Mouse (Mus musculus) C2C12 (cell line): ENCODE measurements around the gene Sugp2. TPM values are rescaled to one million over a fixed set of nuclear protein-coding genes. Genes with fewer than 3 reads are reported as not detected.

ENCODE experiments used
- H3K27me3 ChIP-seq: one replicate; pipeline ENCODE4 v1.6.1; 2011; ENCODE audit not compliant: control insufficient read depth, insufficient read depth, insufficient read length
- H3K36me3 ChIP-seq: one replicate; pipeline ENCODE4 v1.6.1; 2011; ENCODE audit not compliant: control insufficient read depth, insufficient read depth
- H3K4me3 ChIP-seq: one replicate; pipeline ENCODE4 v1.5.1; 2011; ENCODE audit warnings: mild to moderate bottlenecking, control low read depth; ENCODE audit not compliant: poor library complexity, insufficient read depth, severe bottlenecking
- H3K79me2 ChIP-seq: one replicate; pipeline ENCODE4 v1.6.1; 2011; ENCODE audit not compliant: control insufficient read depth, insufficient read depth
- H3K79me3 ChIP-seq: one replicate; pipeline ENCODE4 v1.6.1; 2011; ENCODE audit warnings: low read depth, control low read depth
- H3ac ChIP-seq: one replicate; pipeline ENCODE3; 2011; ENCODE audit warnings: low read depth; ENCODE audit not compliant: control insufficient read depth, insufficient read length
- CEBPB ChIP-seq: IDR thresholded peaks from one replicate; pipeline ENCODE4 v1.6.1; 2011; ENCODE audit warnings: low read depth, mild to moderate bottlenecking, control low read depth, moderate library complexity
- CTCF ChIP-seq: IDR thresholded peaks from one replicate; pipeline ENCODE4 v1.5.1; 2011; ENCODE audit not compliant: control insufficient read depth, insufficient read depth, insufficient read length
- FOSL1 ChIP-seq: IDR thresholded peaks from one replicate; pipeline ENCODE4 v1.8.0; 2011; ENCODE audit warnings: mild to moderate bottlenecking, low read length; ENCODE audit not compliant: poor library complexity, insufficient read depth, severe bottlenecking
- MAX ChIP-seq: IDR thresholded peaks from one replicate; pipeline ENCODE4 v1.6.1; 2011; ENCODE audit warnings: mild to moderate bottlenecking, control low read depth
- MYOD1 ChIP-seq: IDR thresholded peaks from one replicate; pipeline ENCODE4 v1.6.1; 2011; ENCODE audit warnings: low read depth; ENCODE audit not compliant: control insufficient read depth, insufficient read length
- MYOG ChIP-seq: IDR thresholded peaks from one replicate; pipeline ENCODE4 v1.6.1; 2011; ENCODE audit not compliant: control insufficient read depth, insufficient read length; ENCODE audit errors: extremely low read depth
- USF1 ChIP-seq: IDR thresholded peaks from one replicate; pipeline ENCODE4 v1.6.1; 2011; ENCODE audit warnings: low read depth, mild to moderate bottlenecking, control low read depth, moderate library complexity
- polyA plus RNA-seq: library from polyadenylated mRNA; unstranded; fragments of >200 nt; fragmentation: generic; extraction: Trizol; gene quantifications from one replicate; pipeline ENCODE4 v1.2.1, GENCODE M21; 2012; ENCODE audit warnings: missing spikeins

Gene Sugp2
- polyA plus RNA-seq, 1 experiment: 7.8 TPM

DNA sequence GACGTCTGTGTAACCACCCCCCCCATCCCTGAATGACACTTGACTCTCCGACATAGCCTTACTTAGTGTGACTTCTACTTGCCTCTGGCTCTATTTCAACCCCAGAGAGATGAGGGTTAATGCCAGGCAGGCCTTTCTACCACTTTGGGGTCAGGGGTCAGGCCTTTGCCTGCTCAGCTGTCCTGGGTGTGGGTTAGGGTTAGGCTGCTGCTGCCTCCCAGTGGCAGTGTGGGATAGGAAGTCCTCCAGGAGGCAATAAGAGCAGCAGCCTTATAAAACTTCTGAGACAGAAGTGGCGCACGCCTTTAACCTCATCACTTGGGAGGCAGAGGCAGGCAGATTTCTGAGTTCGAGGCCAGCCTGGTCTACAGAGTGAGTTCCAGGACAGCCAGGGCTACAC lies 6.6 kb downstream of the Sugp2 start:
- H3K27me3 ChIP-seq: no peaks in the 10 kb centered on the region
- no peak overlapping the region for H3ac ChIP-seq
- TF ChIP-seq CEBPB: no peak
- no peak for TF ChIP-seq MAX
- TF ChIP-seq USF1: no peak
- TF ChIP-seq MYOG: no peak
- TF ChIP-seq FOSL1: no peak
- TF ChIP-seq MYOD1: no peak
- TF ChIP-seq CTCF: no peak
- H3K79me2 ChIP-seq: peaks cover 5% of the 10 kb centered on the region
- H3K36me3 ChIP-seq: peaks cover 29% of the 10 kb centered on the region
- H3K79me3 ChIP-seq: peaks cover 1% of the 10 kb centered on the region
- H3K4me3 ChIP-seq: no peak overlapping the region

GRCm38 (mm10) chr8:70246622-70247021 lies 12.6 kb downstream of the Sugp2 start:
- no peak overlapping the region for H3K4me3 ChIP-seq
- H3K79me2 ChIP-seq: no peaks in the 10 kb centered on the region
- no peak for TF ChIP-seq MAX
- TF ChIP-seq CTCF: no peak
- TF ChIP-seq MYOD1: no peak
- no peak for TF ChIP-seq USF1
- no peak for TF ChIP-seq CEBPB
- TF ChIP-seq FOSL1: no peak
- TF ChIP-seq MYOG: no peak
- H3ac ChIP-seq: no peak overlapping the region
- peaks cover 22% of the 10 kb centered on the region for H3K36me3 ChIP-seq
- no peaks in the 10 kb centered on the region for H3K27me3 ChIP-seq
- peaks cover 1% of the 10 kb centered on the region for H3K79me3 ChIP-seq

DNA sequence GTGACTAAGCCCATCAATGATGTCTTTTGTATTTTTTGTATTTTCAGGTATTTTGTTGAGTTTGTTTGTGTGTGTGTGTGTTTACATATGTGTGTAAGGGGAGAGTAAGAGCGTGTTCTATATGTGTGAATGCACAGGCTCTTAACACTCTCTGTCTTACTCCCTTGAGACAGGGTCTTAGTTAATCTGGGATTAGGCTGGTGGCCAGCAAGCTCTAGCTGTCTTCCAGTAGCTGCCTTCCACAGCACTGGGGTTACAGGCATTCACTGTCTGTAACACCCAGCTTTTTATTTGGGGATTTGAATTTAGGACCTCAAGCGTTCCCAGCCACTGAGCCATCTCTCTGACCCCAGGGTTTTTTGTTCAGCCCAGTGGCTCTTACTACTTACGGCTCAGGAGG lies 13.8 kb downstream of the Sugp2 start:
- Histone ChIP-seq H3K4me3 (no peak overlapping the region), H3K36me3 (peaks cover 20% of the 10 kb centered on the region), H3K79me2 (no peaks in the 10 kb centered on the region), H3K27me3 (no peaks in the 10 kb centered on the region), H3K79me3 (peaks cover 1% of the 10 kb centered on the region), H3ac (no peak overlapping the region)
- TF ChIP-seq CEBPB (no peak), MAX (no peak), FOSL1 (no peak), USF1 (no peak), CTCF (no peak), MYOD1 (no peak), MYOG (no peak)

GRCm38 (mm10) chr8:70254628-70255027 lies 20.6 kb downstream of the Sugp2 start:
- no peaks in the 10 kb centered on the region for H3K79me2 ChIP-seq

GRCm38 (mm10) chr8:70257456-70257855 lies 23.4 kb downstream of the Sugp2 start:
- no peak overlapping the region for H3ac ChIP-seq
- TF ChIP-seq CEBPB (no peak), MAX (no peak), MYOG (no peak), USF1 (no peak), CTCF (no peak)
- H3K79me2 ChIP-seq: no peaks in the 10 kb centered on the region
- H3K27me3 ChIP-seq: no peaks in the 10 kb centered on the region
- peaks cover 19% of the 10 kb centered on the region for H3K36me3 ChIP-seq
- no peaks in the 10 kb centered on the region for H3K79me3 ChIP-seq
- no peak overlapping the region for H3K4me3 ChIP-seq

More at GRCm38 (mm10) chr8:70254628-70255027, 20.6 kb downstream of the Sugp2 start:
- H3ac ChIP-seq: no peak overlapping the region
- no peaks in the 10 kb centered on the region for H3K27me3 ChIP-seq
- TF ChIP-seq CTCF: no peak
- H3K79me3 ChIP-seq: no peaks in the 10 kb centered on the region
- peaks cover 10% of the 10 kb centered on the region for H3K36me3 ChIP-seq
- no peak overlapping the region for H3K4me3 ChIP-seq

DNA sequence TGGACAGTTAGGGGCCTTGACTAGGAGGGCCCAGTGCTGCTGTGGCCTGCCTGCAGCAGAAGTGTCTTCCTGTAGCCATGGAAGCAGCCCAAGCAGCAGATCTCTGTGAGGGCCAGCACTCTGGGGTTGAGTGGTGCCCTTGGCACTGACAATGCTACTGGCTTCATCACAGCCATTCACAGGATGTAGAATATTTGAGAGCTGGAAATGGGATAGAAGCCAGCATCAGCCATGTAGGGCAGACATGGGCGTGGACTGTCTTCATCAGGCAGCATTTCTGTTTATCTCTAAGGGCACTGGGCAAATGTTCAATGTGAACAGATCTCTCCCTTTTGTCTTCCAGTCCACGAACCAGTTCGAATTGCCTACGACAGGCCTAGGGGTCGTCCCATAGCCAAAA lies 24.6 kb downstream of the Sugp2 start:
- H3K36me3 ChIP-seq: peaks cover 22% of the 10 kb centered on the region
- H3K27me3 ChIP-seq: no peaks in the 10 kb centered on the region
- H3ac ChIP-seq: no peak overlapping the region
- H3K79me3 ChIP-seq: no peaks in the 10 kb centered on the region
- TF ChIP-seq USF1 (no peak), FOSL1 (no peak), CTCF (no peak), MYOG (no peak), MYOD1 (no peak), CEBPB (no peak)
- no peak overlapping the region for H3K4me3 ChIP-seq
- no peaks in the 10 kb centered on the region for H3K79me2 ChIP-seq

GRCm38 (mm10) chr8:70259043-70259442 lies 25.0 kb downstream of the Sugp2 start:
- no peaks in the 10 kb centered on the region for H3K27me3 ChIP-seq
- H3ac ChIP-seq: no peak overlapping the region
- H3K79me2 ChIP-seq: no peaks in the 10 kb centered on the region
- H3K79me3 ChIP-seq: no peaks in the 10 kb centered on the region
- no peak overlapping the region for H3K4me3 ChIP-seq
- no peak for TF ChIP-seq MYOD1
- no peak for TF ChIP-seq CEBPB
- no peak for TF ChIP-seq FOSL1
- no peak for TF ChIP-seq USF1
- no peak for TF ChIP-seq CTCF
- TF ChIP-seq MYOG: no peak
- no peak for TF ChIP-seq MAX
- H3K36me3 ChIP-seq: peaks cover 22% of the 10 kb centered on the region
